28 mouse cellular contexts compared by ENCODE assay signal in genomic region chr8:104984126-104984525, GRCm38 (mm10). TPM values are rescaled to one million over a fixed set of nuclear protein-coding genes. Genes with fewer than 3 reads are reported as not detected.
DNase-seq lines count a peak whose midpoint lies in the region; ATAC-seq lines count a peak whose summit lies in the region.
"Had no signal": no experiment of that assay in that cellular context is flagged by ENCODE, and none has a peak within 500 bp of the region (broad histone marks: within the 10 kb centered on the region; RNA-seq: fewer than 3 reads in every experiment).

No protein-coding gene starts in this region.

- H3K27ac ChIP-seq in kidney, embryonic 14.5 days (ENCODE audit: low read depth, low read length) = no peak overlapping the region
- H3K27ac ChIP-seq: forebrain, embryonic 10.5 days; forebrain, embryonic 13.5 days; heart, embryonic 13.5 days; hindbrain, embryonic 14.5 days; hindbrain, postnatal 0 days had no signal

- H3K4me1 ChIP-seq in kidney, embryonic 14.5 days (ENCODE audit: control insufficient read depth, insufficient read depth, low read length) = no peaks in the 10 kb centered on the region
- H3K4me1 ChIP-seq: forebrain, embryonic 10.5 days; forebrain, embryonic 13.5 days; heart, embryonic 13.5 days had no signal

- no peak overlapping the region for H3K4me2 ChIP-seq in kidney, embryonic 14.5 days (replicated peaks; ENCODE audit: low read depth, low read length)
- H3K4me2 ChIP-seq: forebrain, embryonic 13.5 days; heart, embryonic 13.5 days; hindbrain, embryonic 14.5 days had no signal

- 90% methylated on average over 5 of the region's 5 CpGs for WGBS in kidney, embryonic 14.5 days

- ATAC-seq in kidney, embryonic 14.5 days (ENCODE audit: low FRiP score, low TSS enrichment) = no peak
- ATAC-seq in cerebellum, adult (ENCODE audit: insufficient number of reproducible peaks, low FRiP score, low TSS enrichment) = no peak
- ATAC-seq: activated CD4-positive, CD25-positive, alpha-beta regulatory T cell, adult 4 months; CD4-positive, CD25-positive, alpha-beta regulatory T cell, adult 4 months; forebrain, embryonic 13.5 days; forebrain, embryonic 16.5 days; hindbrain, postnatal 0 days had no signal

- DNase-seq in kidney, adult 18-20 months = peak; percentile 25
- DNase-seq in kidney, postnatal 14 days = no peak
- DNase-seq in kidney, adult 9 months = peak; percentile 54
- peak; percentile 13 to 67 for DNase-seq in kidney, postnatal 25 days
- DNase-seq: adrenal gland, adult 8-10 months; adrenal gland, postnatal 25 days; cerebellum, adult 18-20 months; cerebellum, adult 9-10 months; gastrocnemius, postnatal 14 days; heart, adult 18-20 months; heart, postnatal 14 days; heart, postnatal 4 days had no signal

- peaks cover 6% of the 10 kb centered on the region for H3K9me3 ChIP-seq in kidney, embryonic 14.5 days (ENCODE audit: control insufficient read depth, low read length)

- H3K9ac ChIP-seq in kidney, embryonic 14.5 days (ENCODE audit: low read depth, low read length) = no peak overlapping the region
- H3K9ac ChIP-seq: forebrain, embryonic 13.5 days; heart, embryonic 13.5 days; hindbrain, embryonic 14.5 days had no signal

- no peaks in the 10 kb centered on the region for H3K27me3 ChIP-seq in kidney, embryonic 14.5 days (ENCODE audit: control insufficient read depth, insufficient read depth, low read length)
- H3K27me3 ChIP-seq: forebrain, embryonic 13.5 days; heart, embryonic 13.5 days had no signal

- no peaks in the 10 kb centered on the region for H3K36me3 ChIP-seq in kidney, embryonic 14.5 days (ENCODE audit: control insufficient read depth, insufficient read depth, low read length)
- H3K36me3 ChIP-seq: forebrain, embryonic 10.5 days; heart, embryonic 13.5 days had no signal

- H3K4me3 ChIP-seq in kidney, embryonic 14.5 days (ENCODE audit: low read length) = no peak overlapping the region
- H3K4me3 ChIP-seq: forebrain, embryonic 10.5 days; forebrain, embryonic 13.5 days; heart, embryonic 13.5 days had no signal

RNA-seq across cellular contexts. Expression of gene Ces2h, which starts 16.5 kb away (rescaled TPM):
- polyA plus RNA-seq in kidney, embryonic 14.5 days (2014; fragmentation: Nextera tagmentation; extraction: Ambion mirVana) = not detected in 2 replicates
- polyA plus RNA-seq: activated CD4-positive, CD25-positive, alpha-beta regulatory T cell, adult 4 months; brain, embryonic 14.5 days; C2C12; CD4-positive, CD25-positive, alpha-beta regulatory T cell, adult 4 months; embryonic facial prominence, embryonic 11.5 days; embryonic facial prominence, embryonic 14.5 days; forebrain, embryonic 10.5 days; forebrain, embryonic 13.5 days; forebrain, embryonic 16.5 days; heart, embryonic 13.5 days; heart, embryonic 16.5 days; hindbrain, embryonic 11.5 days; hindbrain, embryonic 14.5 days; hindbrain, postnatal 0 days had no signal

RNA-seq across cellular contexts. Expression of gene Ces2g, which starts 22.6 kb away (rescaled TPM):
- polyA plus RNA-seq in kidney, embryonic 14.5 days (2014; fragmentation: Nextera tagmentation; extraction: Ambion mirVana) = 0.07 TPM in 1 of 2 replicates, not detected in the other
- polyA plus RNA-seq: embryonic facial prominence, embryonic 11.5 days; forebrain, embryonic 10.5 days; forebrain, embryonic 13.5 days; forebrain, embryonic 16.5 days; hindbrain, embryonic 11.5 days; hindbrain, embryonic 14.5 days had no signal

RNA-seq across cellular contexts. Expression of gene Ces2f, which starts 37.0 kb away (rescaled TPM):
- 0.07 TPM in 1 of 2 replicates, not detected in the other for polyA plus RNA-seq in kidney, embryonic 14.5 days (2014; fragmentation: Nextera tagmentation; extraction: Ambion mirVana)
- polyA plus RNA-seq: activated CD4-positive, CD25-positive, alpha-beta regulatory T cell, adult 4 months; brain, embryonic 14.5 days; CD4-positive, CD25-positive, alpha-beta regulatory T cell, adult 4 months; embryonic facial prominence, embryonic 11.5 days; forebrain, embryonic 10.5 days; forebrain, embryonic 13.5 days; forebrain, embryonic 16.5 days; heart, embryonic 13.5 days; hindbrain, embryonic 11.5 days; hindbrain, embryonic 14.5 days; hindbrain, postnatal 0 days had no signal

RNA-seq across cellular contexts. Expression of gene Ces2e, which starts 58.1 kb away (rescaled TPM):
- polyA plus RNA-seq in kidney, embryonic 14.5 days (2014; fragmentation: Nextera tagmentation; extraction: Ambion mirVana) = 0.40 and 0.58 TPM in 2 replicates
- polyA plus RNA-seq: activated CD4-positive, CD25-positive, alpha-beta regulatory T cell, adult 4 months; brain, embryonic 14.5 days; CD4-positive, CD25-positive, alpha-beta regulatory T cell, adult 4 months; forebrain, embryonic 10.5 days; forebrain, embryonic 13.5 days; forebrain, embryonic 16.5 days; heart, embryonic 13.5 days; hindbrain, embryonic 11.5 days; hindbrain, embryonic 14.5 days; hindbrain, postnatal 0 days had no signal
